ENCODE assay signal across 13 mouse cellular contexts in genomic region chr3:130579501-130579900, GRCm38 (mm10). TPM values are rescaled to one million over a fixed set of nuclear protein-coding genes. Genes with fewer than 3 reads are reported as not detected.
A peak's percentile ranks its signal among the peaks of the same experiment; 100 is the strongest.
DNase-seq lines count a peak whose midpoint lies in the region; ATAC-seq and TF ChIP-seq lines count a peak whose summit lies in the region.
"Had no signal": no experiment of that assay in that cellular context is flagged by ENCODE, and none has a peak within 500 bp of the region (broad histone marks: within the 10 kb centered on the region; RNA-seq: fewer than 3 reads in every experiment).

No protein-coding gene starts in this region.

- no peaks in the 10 kb centered on the region for H3K36me3 ChIP-seq in hindbrain, embryonic 10.5 days
- no peaks in the 10 kb centered on the region for H3K36me3 ChIP-seq in hindbrain, embryonic 12.5 days
- H3K36me3 ChIP-seq in embryonic facial prominence, embryonic 13.5 days: no peaks in the 10 kb centered on the region
- no peaks in the 10 kb centered on the region for H3K36me3 ChIP-seq in lung, embryonic 16.5 days (ENCODE audit: control insufficient read depth, insufficient read depth, low read length)
- H3K36me3 ChIP-seq: G1E; liver, embryonic 15.5 days; neural tube, embryonic 15.5 days had no signal

- no peaks in the 10 kb centered on the region for H3K9me3 ChIP-seq in hindbrain, embryonic 10.5 days
- H3K9me3 ChIP-seq in hindbrain, embryonic 12.5 days (replicated peaks): no peaks in the 10 kb centered on the region
- no peaks in the 10 kb centered on the region for H3K9me3 ChIP-seq in embryonic facial prominence, embryonic 13.5 days
- no peaks in the 10 kb centered on the region for H3K9me3 ChIP-seq in lung, embryonic 16.5 days (ENCODE audit: control insufficient read depth, low read length)
- H3K9me3 ChIP-seq: liver, embryonic 15.5 days; neural tube, embryonic 15.5 days had no signal

- no peak for ATAC-seq in hindbrain, embryonic 12.5 days (ENCODE audit: low FRiP score)
- no peak for ATAC-seq in embryonic facial prominence, embryonic 13.5 days (ENCODE audit: insufficient number of reproducible peaks, insufficient read depth, low FRiP score, low TSS enrichment, low read depth)
- peak; percentile 67 for ATAC-seq in lung, embryonic 16.5 days (ENCODE audit: low read depth)

- H3K4me1 ChIP-seq in hindbrain, embryonic 10.5 days (replicated peaks): 0 out of 2 replicates have a peak, but pooled peaks cover 3% of the 10 kb centered on the region
- H3K4me1 ChIP-seq in hindbrain, embryonic 12.5 days: peaks cover 4% of the 10 kb centered on the region
- H3K4me1 ChIP-seq in embryonic facial prominence, embryonic 13.5 days: peaks cover 12% of the 10 kb centered on the region; the same call in 1 of the 2 replicates
- peaks cover 5% of the 10 kb centered on the region; the same call in 1 of the 2 replicates for H3K4me1 ChIP-seq in lung, embryonic 16.5 days (replicated peaks; ENCODE audit: control insufficient read depth, insufficient read depth, low read length)
- H3K4me1 ChIP-seq: liver, embryonic 15.5 days; neural tube, embryonic 15.5 days had no signal

- no peak for TF ChIP-seq POLR2A in brain, embryonic 14.5 days (IDR thresholded peaks at IDR 0.05; ENCODE audit: borderline replicate concordance, extremely low read depth, insufficient read depth, insufficient read length, poor library complexity, severe bottlenecking)

- peak; percentile 25 for DNase-seq in hindbrain, embryonic 10.5 days (ENCODE audit: low spot score)
- DNase-seq in brain, embryonic 14.5 days (ENCODE audit: low read depth): peak; percentile 62
- DNase-seq in left cerebral cortex, postnatal 14 days (ENCODE audit: low spot score in 2 of 2): no peak
- DNase-seq in urinary bladder, postnatal 36 days (ENCODE audit: low spot score in 2 of 2): no peak

- 71% methylated on average over 17 of the region's 17 CpGs for WGBS in hindbrain, embryonic 10.5 days
- 61% methylated on average over 17 of the region's 17 CpGs for WGBS in hindbrain, embryonic 12.5 days
- WGBS in embryonic facial prominence, embryonic 13.5 days: 20% methylated on average over 17 of the region's 17 CpGs
- WGBS in lung, embryonic 16.5 days: 41% methylated on average over 17 of the region's 17 CpGs

- no peaks in the 10 kb centered on the region for H3K27me3 ChIP-seq in hindbrain, embryonic 10.5 days (ENCODE audit: insufficient read depth, poor library complexity, severe bottlenecking)
- H3K27me3 ChIP-seq in hindbrain, embryonic 12.5 days: no peaks in the 10 kb centered on the region
- no peaks in the 10 kb centered on the region; the same call in 1 of the 2 replicates for H3K27me3 ChIP-seq in embryonic facial prominence, embryonic 13.5 days
- H3K27me3 ChIP-seq in lung, embryonic 16.5 days (ENCODE audit: control insufficient read depth, insufficient read depth, low read depth, low read length): no peaks in the 10 kb centered on the region
- H3K27me3 ChIP-seq: liver, embryonic 15.5 days; neural tube, embryonic 15.5 days had no signal

- no peak overlapping the region for H3K9ac ChIP-seq in hindbrain, embryonic 12.5 days
- H3K9ac ChIP-seq in embryonic facial prominence, embryonic 13.5 days: no peak overlapping the region
- no peak overlapping the region for H3K9ac ChIP-seq in lung, embryonic 16.5 days (ENCODE audit: low read length)
- H3K9ac ChIP-seq: liver, embryonic 15.5 days; neural tube, embryonic 15.5 days had no signal

- no peak overlapping the region for H3K27ac ChIP-seq in hindbrain, embryonic 10.5 days
- H3K27ac ChIP-seq in hindbrain, embryonic 12.5 days: no peak overlapping the region
- H3K27ac ChIP-seq in embryonic facial prominence, embryonic 13.5 days: no peak overlapping the region
- no peak overlapping the region for H3K27ac ChIP-seq in lung, embryonic 16.5 days (ENCODE audit: low read length)
- H3K27ac ChIP-seq: layer of hippocampus, adult 2 months; liver, embryonic 15.5 days; neural tube, embryonic 15.5 days had no signal

- no peak overlapping the region for H3K4me3 ChIP-seq in hindbrain, embryonic 10.5 days
- H3K4me3 ChIP-seq in hindbrain, embryonic 12.5 days: no peak overlapping the region
- no peak overlapping the region for H3K4me3 ChIP-seq in embryonic facial prominence, embryonic 13.5 days
- no peak overlapping the region for H3K4me3 ChIP-seq in lung, embryonic 16.5 days (ENCODE audit: low read length)
- H3K4me3 ChIP-seq: layer of hippocampus, adult 2 months; liver, embryonic 15.5 days; neural tube, embryonic 15.5 days had no signal

- no peak overlapping the region for H3K4me2 ChIP-seq in hindbrain, embryonic 12.5 days (replicated peaks)
- H3K4me2 ChIP-seq in embryonic facial prominence, embryonic 13.5 days: peak overlapping the region; percentile 12; the same call in 1 of the 2 replicates
- H3K4me2 ChIP-seq in lung, embryonic 16.5 days (ENCODE audit: low read depth, low read length): peak overlapping the region; percentile 7; the same call in 1 of the 2 replicates
- H3K4me2 ChIP-seq: liver, embryonic 15.5 days; neural tube, embryonic 15.5 days had no signal

- intact Hi-C loops in left cerebral cortex, postnatal 14 days (cut with DNase I): no loop called here

- TF ChIP-seq CTCF in brain, embryonic 14.5 days (IDR thresholded peaks at IDR 0.05; ENCODE audit: borderline replicate concordance, extremely low read depth, insufficient read depth, insufficient read length): no peak

RNA-seq across cellular contexts. Expression of gene Etnppl, which starts 37.7 kb away (rescaled TPM):
- polyA plus RNA-seq in hindbrain, embryonic 10.5 days (2016; fragmentation: Nextera tagmentation; extraction: Ambion mirVana): 0.05 TPM in 1 of 2 replicates, not detected in the other
- not detected in 2 replicates for polyA plus RNA-seq in hindbrain, embryonic 12.5 days (2016; fragmentation: Nextera tagmentation; extraction: Ambion mirVana)
- polyA plus RNA-seq in brain, embryonic 14.5 days (2012; rRNA removed): 0.03 TPM in 1 of 2 replicates, not detected in the other
- not detected in 2 replicates for polyA plus RNA-seq in embryonic facial prominence, embryonic 13.5 days (2015; fragmentation: Nextera tagmentation; extraction: Ambion mirVana)
- polyA plus RNA-seq in lung, embryonic 16.5 days (2015; fragmentation: Nextera tagmentation; extraction: Ambion mirVana): not detected in 2 replicates
- 1 to 10 TPM in 1 of 2 experiments, under 1 TPM in 1; 0.87 to 1.0 TPM for total RNA-seq in left cerebral cortex, postnatal 14 days (2021)
- total RNA-seq: common myeloid progenitor, adult 5-6 weeks had no signal
- polyA plus RNA-seq: G1E; spleen, adult 2 months had no signal

Comparison
In these comparisons a context has a peak if more than half of its experiments do, and no peak if none do; other contexts are left out.
1. DNase-seq: peak in hindbrain, embryonic 10.5 days (single experiment) and brain, embryonic 14.5 days (single experiment); none in left cerebral cortex, postnatal 14 days (0 of 2) and urinary bladder, postnatal 36 days (0 of 2).